Mouse (Mus musculus): ENCODE results near the gene Gm5269. TPM values are rescaled to one million over a fixed set of nuclear protein-coding genes. Genes with fewer than 3 reads are reported as not detected.

Gene Gm5269
- polyA plus RNA-seq, 1 experiment from 2014 or later, result not detected

DNA sequence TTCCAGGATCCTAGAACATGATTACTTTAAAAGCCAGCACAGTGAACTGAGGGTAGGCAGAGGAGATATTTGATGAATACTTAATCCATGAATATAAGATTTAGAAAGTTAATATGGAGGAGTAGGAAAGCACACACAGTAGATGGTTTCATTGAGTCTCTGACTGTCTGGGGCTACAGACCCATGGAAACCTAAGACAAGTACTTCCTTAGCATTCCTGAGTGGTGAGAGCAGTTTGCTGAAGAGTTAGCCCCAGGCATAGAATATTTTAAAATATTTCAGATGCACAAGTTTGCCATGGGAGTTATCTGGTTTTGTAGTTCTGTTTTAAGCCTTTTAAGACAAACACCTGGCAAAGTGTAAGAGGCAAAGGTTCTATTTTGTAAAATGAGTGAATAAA is 28.9 kb downstream of the Gm5269 start:
- H3K4me1 ChIP-seq (replicated peaks), result peaks cover 12% of the 10 kb centered on the region
- no peak overlapping the region for H3K4me2 ChIP-seq
- no peaks in the 10 kb centered on the region for H3K36me3 ChIP-seq (replicated peaks)

DNA sequence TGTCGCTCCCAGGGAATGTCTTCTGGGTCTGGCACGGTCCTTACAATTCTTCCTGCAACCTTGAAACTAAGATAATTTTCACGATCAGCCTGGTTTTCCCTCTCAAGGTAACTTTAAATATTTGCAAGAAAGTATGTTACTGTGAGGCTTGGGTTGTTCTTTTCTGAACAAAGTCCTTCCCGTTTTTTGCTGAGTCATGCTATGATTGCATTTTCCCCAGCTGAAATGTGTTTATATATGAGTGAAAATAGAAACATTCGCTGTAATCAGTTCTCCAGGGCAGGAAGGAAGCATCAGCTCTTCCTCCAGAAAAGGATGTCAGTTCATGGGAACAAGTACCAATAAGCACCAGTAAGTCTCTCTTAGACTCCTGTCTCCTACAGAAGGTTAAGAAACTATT is 29.7 kb downstream of the Gm5269 start:
- Histone ChIP-seq H3K27me3 (no peaks in the 10 kb centered on the region), H3K4me1 (replicated peaks) (peaks cover 11% of the 10 kb centered on the region), H3K4me2 (no peak overlapping the region), H3K27ac (replicated peaks) (peak overlapping the region; percentile 25), H3K9ac (no peak overlapping the region), H3K4me3 (replicated peaks) (no peak overlapping the region), H3K9me3 (replicated peaks) (0 out of 2 replicates have a peak, but pooled peaks cover 3% of the 10 kb centered on the region), H3K36me3 (replicated peaks) (no peaks in the 10 kb centered on the region)
- 39% methylated on average over 5 of the region's 5 CpGs for WGBS (ENCODE audit: insufficient replicate concordance)
- no peak for ATAC-seq (ENCODE audit: insufficient read depth)

More for the DNA sequence above, 28.9 kb downstream of the Gm5269 start:
- Histone ChIP-seq H3K9ac (no peak overlapping the region), H3K9me3 (replicated peaks) (0 out of 2 replicates have a peak, but pooled peaks cover 3% of the 10 kb centered on the region), H3K4me3 (replicated peaks) (no peak overlapping the region), H3K27me3 (no peaks in the 10 kb centered on the region), H3K27ac (replicated peaks) (0 out of 2 replicates have a peak overlapping the region, but pooled peaks have one; percentile 29)
- ATAC-seq (ENCODE audit: insufficient read depth), result no peak

DNA sequence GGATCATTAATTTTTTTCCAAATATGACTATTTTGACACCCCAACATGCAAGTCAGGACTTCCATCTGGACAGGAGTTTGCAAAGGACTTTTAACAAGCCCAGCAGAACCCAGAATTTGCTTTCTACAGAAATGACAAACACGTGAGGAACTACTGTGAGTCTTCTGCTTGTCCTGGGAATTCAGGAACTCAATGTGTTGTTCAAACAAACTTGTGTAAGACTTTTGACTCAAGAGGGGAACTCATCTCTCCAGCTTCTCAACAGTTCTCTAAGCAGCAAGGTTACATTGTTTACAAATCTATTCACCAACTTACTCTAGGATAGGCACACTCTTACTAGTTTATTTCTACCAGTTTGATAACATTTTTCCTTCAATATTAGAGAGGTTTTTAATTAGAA is 32.0 kb downstream of the Gm5269 start:
- no peak overlapping the region for H3K4me3 ChIP-seq (replicated peaks)
- 44% methylated on average over 1 of the region's 1 CpGs for WGBS (ENCODE audit: insufficient replicate concordance)
- no peak overlapping the region for H3K27ac ChIP-seq (replicated peaks)
- no peak overlapping the region for H3K4me2 ChIP-seq
- no peak overlapping the region for H3K9ac ChIP-seq
- 0 out of 2 replicates have a peak, but pooled peaks cover 2% of the 10 kb centered on the region for H3K9me3 ChIP-seq (replicated peaks)
- no peaks in the 10 kb centered on the region for H3K27me3 ChIP-seq
- no peak for ATAC-seq (ENCODE audit: insufficient read depth)
- peaks cover 9% of the 10 kb centered on the region for H3K4me1 ChIP-seq (replicated peaks)
- H3K36me3 ChIP-seq (replicated peaks), result no peaks in the 10 kb centered on the region

DNA sequence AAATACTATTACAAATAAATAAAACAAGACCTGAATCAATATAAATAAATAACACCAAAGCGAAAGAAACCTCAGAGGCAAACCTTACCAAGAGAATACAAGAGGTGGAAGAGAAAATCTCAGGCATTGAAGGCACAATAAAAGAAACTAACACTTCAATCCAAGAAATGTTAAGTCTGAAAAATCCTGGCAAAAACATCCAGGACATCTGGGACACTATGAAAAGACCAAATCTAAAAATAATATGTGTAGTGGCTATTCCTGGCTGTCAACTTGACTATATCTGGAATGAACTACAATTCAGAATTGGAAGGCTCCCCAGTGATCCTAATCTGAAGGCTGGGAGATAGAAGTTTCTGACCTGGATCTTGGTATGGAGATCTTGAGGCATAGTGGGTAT is 44.6 kb downstream of the Gm5269 start:
- WGBS (ENCODE audit: insufficient replicate concordance), result 58% methylated on average over 1 of the region's 1 CpGs
- H3K4me1 ChIP-seq (replicated peaks), result no peaks in the 10 kb centered on the region
- ATAC-seq (ENCODE audit: insufficient read depth), result no peak

More for the DNA sequence above, 44.6 kb downstream of the Gm5269 start:
- no peaks in the 10 kb centered on the region for H3K9me3 ChIP-seq (replicated peaks)
- no peaks in the 10 kb centered on the region for H3K27me3 ChIP-seq
- H3K36me3 ChIP-seq (replicated peaks), result no peaks in the 10 kb centered on the region
- H3K4me2 ChIP-seq, result no peak overlapping the region
- H3K27ac ChIP-seq (replicated peaks), result no peak overlapping the region
- no peak overlapping the region for H3K4me3 ChIP-seq (replicated peaks)
- no peak overlapping the region for H3K9ac ChIP-seq

Other genes starting within 250 kb of the Gm5269 start
- gene Wdr75, start 95.1 kb downstream of the Gm5269 start, polyA plus RNA-seq (2015; fragmentation: Nextera tagmentation; extraction: Ambion mirVana), result 32.2 and 33.1 TPM in 2 replicates
- 144 and 158 TPM in 2 replicates for gene Slc40a1, start 36.2 kb upstream of the Gm5269 start, polyA plus RNA-seq (2015; fragmentation: Nextera tagmentation; extraction: Ambion mirVana)
- gene Dnah7b, start 176.0 kb upstream of the Gm5269 start, polyA plus RNA-seq (2015; fragmentation: Nextera tagmentation; extraction: Ambion mirVana), result 0.06 and 0.08 TPM in 2 replicates

All from liver, embryonic 15.5 days (tissue).